Comparison of ENCODE assay signal across 7 mouse cellular contexts in the genomic region with DNA sequence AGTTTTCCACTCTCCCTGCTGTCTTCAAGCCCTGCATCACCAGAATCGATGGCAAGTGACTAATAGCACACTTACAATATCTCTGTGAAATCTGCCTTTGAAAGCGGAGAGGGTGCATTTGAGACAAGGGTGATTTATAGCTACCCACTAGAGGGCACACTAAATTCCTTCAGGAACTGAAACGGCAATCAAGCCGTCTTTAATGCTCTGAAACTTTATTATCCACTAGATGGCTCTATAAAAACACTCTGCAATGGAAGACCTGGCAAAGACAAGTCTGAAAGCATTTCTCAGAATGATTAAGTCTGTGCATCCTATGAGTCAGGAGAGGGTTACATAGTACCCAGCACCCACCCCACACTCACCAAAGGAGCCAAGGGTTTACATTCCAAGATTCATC. TPM values are rescaled to one million over a fixed set of nuclear protein-coding genes. Genes with fewer than 3 reads are reported as not detected.
A peak's percentile ranks its signal among the peaks of the same experiment; 100 is the strongest.
DNase-seq lines count a peak whose midpoint lies in the region; ATAC-seq and TF ChIP-seq lines count a peak whose summit lies in the region.

No protein-coding gene starts in this region.

- no peaks in the 10 kb centered on the region for H3K27me3 ChIP-seq in intestine, postnatal 0 days (replicated peaks; ENCODE audit: control insufficient read depth, insufficient read depth, low read length)

- H3K27ac ChIP-seq in intestine, postnatal 0 days (ENCODE audit: low read depth, low read length), result no peak overlapping the region

- TF ChIP-seq CTCF in intestine, postnatal 0 days (IDR thresholded peaks at IDR 0.05; ENCODE audit: low read depth), result peak; percentile 92

- no peaks in the 10 kb centered on the region for H3K9me3 ChIP-seq in intestine, postnatal 0 days (ENCODE audit: control insufficient read depth)

- no peaks in the 10 kb centered on the region for H3K4me1 ChIP-seq in intestine, postnatal 0 days (replicated peaks; ENCODE audit: control insufficient read depth, insufficient read depth, low read length)

- H3K36me3 ChIP-seq in intestine, postnatal 0 days (ENCODE audit: control insufficient read depth, insufficient read depth), result peaks cover 9% of the 10 kb centered on the region

- no peak overlapping the region for H3K4me2 ChIP-seq in intestine, postnatal 0 days (replicated peaks; ENCODE audit: low read depth)

- H3K9ac ChIP-seq in intestine, postnatal 0 days (ENCODE audit: low read depth, low read length), result no peak overlapping the region

- ATAC-seq in activated CD4-positive, CD25-positive, alpha-beta regulatory T cell, adult 4 months, result peak; percentile 81
- peak; percentile 83 for ATAC-seq in erythroid progenitor cell, adult 5-6 weeks (replicated peaks; ENCODE audit: low FRiP score, poor library complexity, severe bottlenecking)
- 0 out of 2 replicates have a peak, but pooled peaks have one; percentile 19 for ATAC-seq in intestine, postnatal 0 days

- 5% methylated on average over 4 of the region's 4 CpGs for WGBS in intestine, postnatal 0 days

- peak; percentile 50 for DNase-seq in right cerebral cortex, adult 18-20 months
- DNase-seq in right cerebral cortex, postnatal 36 days (ENCODE audit: low spot score in 2 of 2), result no peak
- DNase-seq in lung, postnatal 14 days, result peak; percentile 18
- peak; percentile 8 for DNase-seq in yolk sac, embryonic 10.5 days (ENCODE audit: low spot score)

- no peak overlapping the region for H3K4me3 ChIP-seq in intestine, postnatal 0 days (ENCODE audit: low read depth, low read length)

RNA-seq across cellular contexts. Expression of gene Golim4, which starts 46.5 kb away (rescaled TPM):
- 1 to 10 TPM; 8.5 to 8.7 TPM for polyA plus RNA-seq in activated CD4-positive, CD25-positive, alpha-beta regulatory T cell, adult 4 months (2017; shearing (Covaris generic))
- 60.8 and 68.8 TPM in 2 replicates for total RNA-seq in erythroid progenitor cell, adult 5-6 weeks (2015; ENCODE audit: low replicate concordance)
- 67.4 and 68.5 TPM in 2 replicates for total RNA-seq in erythroid progenitor cell, adult 5-6 weeks (2017; ENCODE audit: low replicate concordance)
- 30.3 and 31.9 TPM in 2 replicates for polyA plus RNA-seq in intestine, postnatal 0 days (2015; fragmentation: Nextera tagmentation; extraction: Ambion mirVana)

Comparison
In these comparisons a context has a peak if more than half of its experiments do, and no peak if none do; other contexts are left out.
1. DNase-seq: peak in right cerebral cortex, adult 18-20 months (single experiment), lung, postnatal 14 days (single experiment) and yolk sac, embryonic 10.5 days (single experiment); none in right cerebral cortex, postnatal 36 days (0 of 2).
2. ATAC-seq: peak in every context shown above with its lines; median percentile 83 in erythroid progenitor cell, adult 5-6 weeks; 81 in activated CD4-positive, CD25-positive, alpha-beta regulatory T cell, adult 4 months; 19 in intestine, postnatal 0 days.